Mouse (Mus musculus): Measurements from ENCODE around the gene Hspb1. TPM values are rescaled to one million over a fixed set of nuclear protein-coding genes. Genes with fewer than 3 reads are reported as not detected.

Hspb1 gene
- 221 and 237 TPM in 2 replicates for polyA plus RNA-seq (2014; fragmentation: Nextera tagmentation; extraction: Ambion mirVana)

DNA sequence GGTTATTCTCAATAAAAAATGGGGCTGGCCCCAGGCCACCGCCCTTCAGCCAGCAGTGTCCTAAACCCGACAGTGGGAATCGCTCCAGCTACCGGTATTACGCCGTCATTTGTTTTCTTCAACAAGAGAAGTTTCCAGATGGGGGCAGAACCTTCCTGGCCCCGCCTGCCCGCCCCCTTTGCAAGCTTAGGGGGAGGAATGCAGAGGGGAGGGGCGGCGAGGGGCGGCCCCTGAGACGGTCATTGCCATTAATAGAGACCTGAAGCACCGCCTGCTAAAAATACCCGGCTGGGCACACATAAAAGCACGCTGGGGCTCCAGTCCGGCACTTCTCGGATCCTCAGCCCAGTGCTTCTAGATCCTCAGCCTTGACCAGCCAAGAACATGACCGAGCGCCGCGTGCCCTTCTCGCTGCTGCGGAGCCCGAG lies at the start of gene Hspb1:
Gene Hspb1, plus strand, starts transcription at position 245 of the 428 bp plus-strand sequence.
- Histone ChIP-seq H3K27ac (ENCODE audit: low read length) (0 out of 2 replicates have a peak within 1 kb of the TSS, but pooled peaks have one; percentile 27), H3K9me3 (ENCODE audit: control insufficient read depth, low read depth, low read length) (no peaks in the 10 kb centered on the region), H3K9ac (replicated peaks; ENCODE audit: low read depth, low read length) (no peak within 1 kb of the TSS; the same call in 1 of the 2 replicates), H3K4me1 (ENCODE audit: control insufficient read depth, insufficient read depth, low read length) (0 out of 2 replicates have a peak, but pooled peaks cover 4% of the 10 kb centered on the region), H3K27me3 (ENCODE audit: control insufficient read depth, insufficient read depth, low read length) (no peaks in the 10 kb centered on the region), H3K4me2 (replicated peaks; ENCODE audit: low read depth, low read length) (peak within 1 kb of the TSS; percentile 45), H3K36me3 (ENCODE audit: control insufficient read depth, insufficient read depth, low read length) (no peaks in the 10 kb centered on the region), H3K4me3 (ENCODE audit: low read depth, low read length) (peak within 1 kb of the TSS; percentile 30)
- ATAC-seq (ENCODE audit: insufficient number of reproducible peaks, insufficient read depth, low FRiP score, low read depth) = peak; percentile 78
- WGBS = under 1% methylated on average over 22 of the region's 24 CpGs

DNA sequence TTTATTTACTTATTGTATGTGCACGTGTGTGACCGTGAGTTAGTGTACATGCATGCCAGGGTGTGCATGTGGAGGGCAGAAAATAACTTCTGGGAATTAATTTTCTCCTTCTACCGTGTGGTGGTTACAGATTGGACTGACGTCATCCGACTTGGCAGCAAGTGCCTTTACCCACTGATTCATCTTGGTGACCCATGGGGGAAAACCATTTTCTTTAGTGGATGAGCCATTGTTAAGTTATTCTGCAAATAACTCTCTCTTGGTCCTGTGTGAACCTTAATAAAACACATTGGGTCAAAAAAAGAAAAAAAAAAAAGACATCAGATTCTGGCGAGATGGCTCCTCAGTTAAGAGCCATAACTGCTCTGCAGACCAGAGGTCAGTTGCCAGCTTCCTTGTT lies 46.1 kb upstream of the Hspb1 start:
- no peak overlapping the region for H3K9ac ChIP-seq (replicated peaks; ENCODE audit: low read depth, low read length)
- ATAC-seq (ENCODE audit: insufficient number of reproducible peaks, insufficient read depth, low FRiP score, low read depth) = no peak
- 70% methylated on average over 6 of the region's 6 CpGs for WGBS

DNA sequence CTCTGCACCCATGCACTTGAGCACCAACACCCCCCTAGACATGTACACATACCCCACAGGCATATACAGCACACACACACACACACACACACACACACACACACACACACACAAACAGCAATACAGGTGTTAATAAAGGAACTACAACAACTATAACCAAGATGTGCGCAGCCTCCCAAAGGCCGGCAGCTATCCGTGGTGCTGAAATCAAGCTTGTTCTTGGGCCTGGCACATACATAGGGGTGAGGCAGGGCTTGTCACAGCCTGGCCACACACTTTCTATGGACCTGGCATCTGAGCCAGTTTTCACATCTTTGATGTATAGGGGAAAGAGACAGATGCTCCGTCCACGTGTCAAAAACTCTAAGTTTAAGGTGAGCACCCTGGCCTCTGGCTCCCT lies 44.3 kb upstream of the Hspb1 start:
- ATAC-seq (ENCODE audit: insufficient number of reproducible peaks, insufficient read depth, low FRiP score, low read depth) = no peak
- H3K27ac ChIP-seq (ENCODE audit: low read length) = no peak overlapping the region
- 19% methylated on average over 5 of the region's 5 CpGs for WGBS

More for the DNA sequence above, 46.1 kb upstream of the Hspb1 start:
- H3K4me3 ChIP-seq (ENCODE audit: low read depth, low read length) = no peak overlapping the region
- no peak overlapping the region for H3K27ac ChIP-seq (ENCODE audit: low read length)
- H3K4me1 ChIP-seq (ENCODE audit: control insufficient read depth, insufficient read depth, low read length) = no peaks in the 10 kb centered on the region
- H3K9me3 ChIP-seq (ENCODE audit: control insufficient read depth, low read depth, low read length) = no peaks in the 10 kb centered on the region
- no peaks in the 10 kb centered on the region for H3K27me3 ChIP-seq (ENCODE audit: control insufficient read depth, insufficient read depth, low read length)
- no peak overlapping the region for H3K4me2 ChIP-seq (replicated peaks; ENCODE audit: low read depth, low read length)
- no peaks in the 10 kb centered on the region for H3K36me3 ChIP-seq (ENCODE audit: control insufficient read depth, insufficient read depth, low read length)

DNA sequence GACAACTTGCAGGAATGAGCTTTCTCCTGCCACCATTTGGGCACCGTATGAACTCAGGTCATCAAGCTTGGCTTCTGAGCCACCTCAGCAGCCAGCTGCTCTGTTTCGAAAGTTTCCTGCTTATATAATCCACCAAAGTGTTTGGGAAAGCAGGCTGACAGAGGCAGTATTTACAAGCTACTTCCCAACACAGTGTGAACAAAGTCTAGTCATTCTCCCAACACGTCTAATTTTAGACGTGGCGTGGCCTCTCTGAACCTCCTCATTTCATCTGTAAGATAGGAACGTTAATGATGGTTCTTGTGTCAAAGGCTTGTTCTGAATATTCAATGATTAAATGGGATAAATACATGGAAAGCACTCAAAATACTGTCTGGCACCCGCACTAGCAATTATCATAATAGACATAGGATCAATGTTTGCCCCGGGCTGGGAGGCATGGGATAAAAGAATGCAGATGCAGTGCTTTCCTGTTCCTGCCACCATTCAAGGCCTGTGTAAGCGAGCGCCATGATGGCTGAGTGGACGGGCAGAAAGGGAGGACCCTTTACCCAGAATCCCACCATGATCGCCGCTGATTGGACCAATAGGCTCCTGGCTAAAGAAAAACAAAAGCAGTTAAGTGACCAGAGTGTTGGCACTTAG lies 41.9 kb upstream of the Hspb1 start:
- no peaks in the 10 kb centered on the region for H3K36me3 ChIP-seq (ENCODE audit: control insufficient read depth, insufficient read depth, low read length)
- no peak overlapping the region for H3K4me3 ChIP-seq (ENCODE audit: low read depth, low read length)
- no peaks in the 10 kb centered on the region; the same call in 1 of the 2 replicates for H3K9me3 ChIP-seq (ENCODE audit: control insufficient read depth, low read depth, low read length)
- H3K4me2 ChIP-seq (replicated peaks; ENCODE audit: low read depth, low read length) = no peak overlapping the region
- WGBS = 72% methylated on average over 13 of the region's 13 CpGs
- no peak for ATAC-seq (ENCODE audit: insufficient number of reproducible peaks, insufficient read depth, low FRiP score, low read depth)
- H3K4me1 ChIP-seq (ENCODE audit: control insufficient read depth, insufficient read depth, low read length) = no peaks in the 10 kb centered on the region
- H3K27me3 ChIP-seq (ENCODE audit: control insufficient read depth, insufficient read depth, low read length) = no peaks in the 10 kb centered on the region
- H3K27ac ChIP-seq (ENCODE audit: low read length) = no peak overlapping the region
- H3K9ac ChIP-seq (replicated peaks; ENCODE audit: low read depth, low read length) = no peak overlapping the region

More for the DNA sequence above, 44.3 kb upstream of the Hspb1 start:
- H3K4me2 ChIP-seq (replicated peaks; ENCODE audit: low read depth, low read length) = no peak overlapping the region
- H3K36me3 ChIP-seq (ENCODE audit: control insufficient read depth, insufficient read depth, low read length) = no peaks in the 10 kb centered on the region
- no peaks in the 10 kb centered on the region for H3K27me3 ChIP-seq (ENCODE audit: control insufficient read depth, insufficient read depth, low read length)
- H3K4me3 ChIP-seq (ENCODE audit: low read depth, low read length) = no peak overlapping the region
- no peak overlapping the region for H3K9ac ChIP-seq (replicated peaks; ENCODE audit: low read depth, low read length)
- no peaks in the 10 kb centered on the region; the same call in 1 of the 2 replicates for H3K9me3 ChIP-seq (ENCODE audit: control insufficient read depth, low read depth, low read length)
- no peaks in the 10 kb centered on the region for H3K4me1 ChIP-seq (ENCODE audit: control insufficient read depth, insufficient read depth, low read length)

DNA sequence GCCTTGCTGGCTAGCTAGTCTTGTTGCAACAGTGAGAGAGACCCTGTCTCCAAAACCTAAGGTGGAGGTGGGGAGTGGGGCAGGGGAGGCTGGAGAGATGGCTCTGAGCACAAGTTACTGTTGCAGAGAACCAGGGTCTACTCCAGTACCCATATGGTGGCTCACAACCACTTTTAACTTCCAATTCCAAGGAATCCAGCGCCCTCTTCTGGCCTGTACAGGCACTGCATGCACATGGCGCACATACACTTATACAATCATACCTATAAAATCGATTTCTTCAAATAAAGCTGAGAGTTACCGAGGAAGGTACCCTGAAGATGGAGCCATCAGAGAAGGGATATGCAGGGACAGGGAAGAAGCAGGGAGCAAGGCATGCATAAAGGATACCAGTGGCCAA lies 40.3 kb upstream of the Hspb1 start:
- no peak overlapping the region for H3K27ac ChIP-seq (ENCODE audit: low read length)
- no peaks in the 10 kb centered on the region; the same call in 1 of the 2 replicates for H3K9me3 ChIP-seq (ENCODE audit: control insufficient read depth, low read depth, low read length)
- H3K4me1 ChIP-seq (ENCODE audit: control insufficient read depth, insufficient read depth, low read length) = no peaks in the 10 kb centered on the region
- H3K9ac ChIP-seq (replicated peaks; ENCODE audit: low read depth, low read length) = no peak overlapping the region
- 77% methylated on average over 4 of the region's 4 CpGs for WGBS
- no peak overlapping the region for H3K4me2 ChIP-seq (replicated peaks; ENCODE audit: low read depth, low read length)
- no peaks in the 10 kb centered on the region for H3K36me3 ChIP-seq (ENCODE audit: control insufficient read depth, insufficient read depth, low read length)
- H3K4me3 ChIP-seq (ENCODE audit: low read depth, low read length) = no peak overlapping the region
- no peak for ATAC-seq (ENCODE audit: insufficient number of reproducible peaks, insufficient read depth, low FRiP score, low read depth)
- peaks cover 7% of the 10 kb centered on the region; the same call in 1 of the 2 replicates for H3K27me3 ChIP-seq (ENCODE audit: control insufficient read depth, insufficient read depth, low read length)

DNA sequence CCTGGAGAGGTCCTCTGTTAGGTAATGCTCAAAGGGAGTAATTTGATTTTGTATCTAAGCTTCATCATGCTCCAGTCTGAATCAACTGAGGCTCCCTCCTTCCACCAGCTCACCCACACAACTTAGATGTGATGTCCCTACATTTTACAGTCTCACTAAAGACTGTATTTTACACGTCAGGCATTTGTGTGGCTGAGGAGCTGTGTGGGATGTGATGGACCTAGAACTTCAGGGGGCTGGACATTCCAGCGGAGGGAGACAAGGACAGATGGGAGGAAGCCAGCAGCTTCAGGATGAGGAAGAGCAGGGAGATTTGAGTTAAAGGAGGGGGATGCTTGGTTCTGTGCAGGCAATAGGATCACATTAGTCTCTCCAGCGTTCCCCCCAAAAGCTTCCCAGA lies 39.8 kb upstream of the Hspb1 start:
- peaks cover 7% of the 10 kb centered on the region; the same call in 1 of the 2 replicates for H3K27me3 ChIP-seq (ENCODE audit: control insufficient read depth, insufficient read depth, low read length)
- H3K4me1 ChIP-seq (ENCODE audit: control insufficient read depth, insufficient read depth, low read length) = no peaks in the 10 kb centered on the region
- H3K9ac ChIP-seq (replicated peaks; ENCODE audit: low read depth, low read length) = no peak overlapping the region
- no peaks in the 10 kb centered on the region; the same call in 1 of the 2 replicates for H3K9me3 ChIP-seq (ENCODE audit: control insufficient read depth, low read depth, low read length)
- no peak overlapping the region for H3K4me2 ChIP-seq (replicated peaks; ENCODE audit: low read depth, low read length)
- H3K36me3 ChIP-seq (ENCODE audit: control insufficient read depth, insufficient read depth, low read length) = no peaks in the 10 kb centered on the region
- H3K4me3 ChIP-seq (ENCODE audit: low read depth, low read length) = no peak overlapping the region
- no peak for ATAC-seq (ENCODE audit: insufficient number of reproducible peaks, insufficient read depth, low FRiP score, low read depth)
- 78% methylated on average over 3 of the region's 3 CpGs for WGBS
- no peak overlapping the region for H3K27ac ChIP-seq (ENCODE audit: low read length)

DNA sequence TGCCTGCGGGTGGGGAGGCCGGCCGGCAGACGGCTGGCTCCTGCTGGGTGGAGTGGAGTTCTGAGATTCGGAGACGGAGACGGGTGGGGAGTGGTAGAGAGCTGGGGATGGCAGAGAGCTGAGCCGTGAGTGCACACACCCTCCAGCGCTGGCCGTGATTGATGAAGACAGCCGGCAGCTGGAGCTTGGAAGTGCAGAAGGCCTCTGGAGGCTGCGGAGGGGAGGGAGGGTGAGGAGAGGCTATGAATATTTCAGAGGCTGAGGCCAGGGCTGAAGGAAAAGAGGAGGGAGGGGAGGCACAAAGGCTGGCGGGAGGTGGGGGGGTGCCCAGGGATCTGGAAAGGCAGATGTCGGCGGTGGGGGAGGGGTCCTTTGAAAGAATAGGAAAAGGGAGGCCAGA lies 36.7 kb upstream of the Hspb1 start:
- Histone ChIP-seq H3K4me2 (replicated peaks; ENCODE audit: low read depth, low read length) (no peak overlapping the region), H3K36me3 (ENCODE audit: control insufficient read depth, insufficient read depth, low read length) (no peaks in the 10 kb centered on the region), H3K27ac (ENCODE audit: low read length) (no peak overlapping the region), H3K27me3 (ENCODE audit: control insufficient read depth, insufficient read depth, low read length) (peaks cover 13% of the 10 kb centered on the region), H3K9me3 (ENCODE audit: control insufficient read depth, low read depth, low read length) (no peaks in the 10 kb centered on the region; the same call in 1 of the 2 replicates), H3K4me1 (ENCODE audit: control insufficient read depth, insufficient read depth, low read length) (no peaks in the 10 kb centered on the region), H3K4me3 (ENCODE audit: low read depth, low read length) (no peak overlapping the region), H3K9ac (replicated peaks; ENCODE audit: low read depth, low read length) (no peak overlapping the region)
- peak; percentile 80; the same call in 1 of the 2 replicates for ATAC-seq (ENCODE audit: insufficient number of reproducible peaks, insufficient read depth, low FRiP score, low read depth)
- under 1% methylated on average over 15 of the region's 15 CpGs for WGBS

DNA sequence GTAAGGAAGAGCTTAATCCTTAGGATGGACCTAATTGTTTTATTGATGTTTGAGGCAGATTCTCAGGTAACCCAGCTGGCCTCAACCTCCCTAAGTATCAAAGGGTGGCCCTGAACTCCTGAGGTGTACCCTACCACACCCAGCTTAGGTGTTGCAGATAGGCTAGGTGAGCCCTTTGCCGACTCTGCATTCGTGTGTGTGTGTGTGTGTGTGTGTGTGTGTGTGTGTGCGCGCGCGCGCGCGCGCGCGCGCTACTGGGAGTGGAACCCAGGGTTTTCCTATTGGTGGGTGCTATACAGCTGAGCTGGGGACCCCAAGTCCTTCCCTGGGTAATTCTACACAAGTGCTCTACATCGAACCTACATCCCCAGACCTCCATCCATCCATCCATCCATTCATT lies 36.2 kb upstream of the Hspb1 start:
- no peak for ATAC-seq (ENCODE audit: insufficient number of reproducible peaks, insufficient read depth, low FRiP score, low read depth)
- H3K9me3 ChIP-seq (ENCODE audit: control insufficient read depth, low read depth, low read length) = no peaks in the 10 kb centered on the region; the same call in 1 of the 2 replicates
- no peak overlapping the region for H3K9ac ChIP-seq (replicated peaks; ENCODE audit: low read depth, low read length)
- no peak overlapping the region for H3K4me2 ChIP-seq (replicated peaks; ENCODE audit: low read depth, low read length)
- H3K27ac ChIP-seq (ENCODE audit: low read length) = no peak overlapping the region
- no peaks in the 10 kb centered on the region for H3K4me1 ChIP-seq (ENCODE audit: control insufficient read depth, insufficient read depth, low read length)
- no peaks in the 10 kb centered on the region for H3K36me3 ChIP-seq (ENCODE audit: control insufficient read depth, insufficient read depth, low read length)
- H3K27me3 ChIP-seq (ENCODE audit: control insufficient read depth, insufficient read depth, low read length) = peaks cover 18% of the 10 kb centered on the region
- 5% methylated on average over 14 of the region's 14 CpGs for WGBS
- H3K4me3 ChIP-seq (ENCODE audit: low read depth, low read length) = no peak overlapping the region
